Mouse (Mus musculus) embryonic facial prominence, embryonic 12.5 days (tissue): ENCODE measurements around the gene Zdhhc4. TPM values are rescaled to one million over a fixed set of nuclear protein-coding genes. Genes with fewer than 3 reads are reported as not detected.

Experiments used
- ATAC-seq: fragments of 200-750 bp; cut with Nextera tagmentation; 2 replicates; pipeline ENCODE4 v1.8.0; 2017; ENCODE audit not compliant: insufficient number of reproducible peaks, insufficient read depth, low FRiP score, low TSS enrichment
- H3K27ac ChIP-seq: fragments of 300-500 bp; sonication (generic); 2 replicates; pipeline ENCODE4 v1.5.1; 2016; ENCODE audit warnings: mild to moderate bottlenecking
- H3K27me3 ChIP-seq: fragments of 300-500 bp; sonication (generic); 2 replicates; pipeline ENCODE4 v1.6.1; 2016; ENCODE audit warnings: mild to moderate bottlenecking, moderate library complexity
- H3K36me3 ChIP-seq: fragments of 300-500 bp; sonication (generic); 2 replicates; pipeline ENCODE4 v1.6.1; 2016; ENCODE audit warnings: mild to moderate bottlenecking
- H3K4me1 ChIP-seq: fragments of 300-500 bp; sonication (generic); 2 replicates; pipeline ENCODE4 v1.6.1; 2016
- H3K4me2 ChIP-seq: fragments of 300-500 bp; sonication (generic); replicated peaks from 2 replicates; pipeline ENCODE4 v1.6.1; 2016; ENCODE audit warnings: mild to moderate bottlenecking, moderate library complexity
- H3K4me3 ChIP-seq: fragments of 300-500 bp; sonication (generic); 2 replicates; pipeline ENCODE4 v1.5.1; 2016; ENCODE audit warnings: mild to moderate bottlenecking
- H3K9ac ChIP-seq: fragments of 300-500 bp; sonication (generic); 2 replicates; pipeline ENCODE4 v1.6.1; 2016; ENCODE audit warnings: mild to moderate bottlenecking, moderate library complexity
- H3K9me3 ChIP-seq: fragments of 300-500 bp; sonication (generic); 2 replicates; pipeline ENCODE4 v1.6.1; 2016; ENCODE audit warnings: mild to moderate bottlenecking, moderate library complexity
- WGBS: fragments of 180-500 bp; shearing (Covaris S2); methylation state at CpG from one replicate; pipeline ENCODE4 v1.1.7; 2016; 5-methylcytosine and 5-hydroxymethylcytosine counted together
- polyA plus RNA-seq: library from polyadenylated mRNA; unstranded; fragments of >200 nt; fragmentation: Nextera tagmentation; extraction: Ambion mirVana; gene quantifications from 2 replicates; pipeline ENCODE4 v1.2.1, GENCODE M21; 2016

The Zdhhc4 gene
- 85.6 and 85.8 TPM in 2 replicates for polyA plus RNA-seq

- Histone ChIP-seq H3K27ac (peak within 1 kb of the TSS; percentile 72; the same call in 1 of the 2 replicates), H3K4me2 (peak within 1 kb of the TSS; percentile 95), H3K36me3 (peaks cover 28% of the 10 kb centered on the region), H3K9ac (peak within 1 kb of the TSS; percentile 88), H3K4me1 (peaks cover 16% of the 10 kb centered on the region), H3K4me3 (peak within 1 kb of the TSS; percentile 98), H3K9me3 (no peaks in the 10 kb centered on the region), H3K27me3 (no peaks in the 10 kb centered on the region)
- under 1% methylated on average over 57 of the region's 57 CpGs for WGBS
- ATAC-seq = peak; percentile 76
Observed at GRCm38 (mm10) chr5:143328690-143329495, at the start of gene Zdhhc4. Gene Zdhhc4, minus strand, starts transcription at chr5:143329256.

GRCm38 (mm10) chr5:143376156-143376555 lies 47.1 kb upstream of the Zdhhc4 start:
- Histone ChIP-seq H3K4me2 (no peak overlapping the region), H3K27me3 (peaks cover 47% of the 10 kb centered on the region), H3K36me3 (no peaks in the 10 kb centered on the region), H3K4me1 (peaks cover 4% of the 10 kb centered on the region), H3K9me3 (no peaks in the 10 kb centered on the region), H3K4me3 (no peak overlapping the region), H3K27ac (no peak overlapping the region), H3K9ac (no peak overlapping the region)
- 76% methylated on average over 4 of the region's 4 CpGs for WGBS
- no peak for ATAC-seq

GRCm38 (mm10) chr5:143375242-143375641 lies 46.2 kb upstream of the Zdhhc4 start:
- no peak overlapping the region for H3K9ac ChIP-seq
- peak overlapping the region; percentile 40 for H3K4me2 ChIP-seq
- H3K4me1 ChIP-seq = peaks cover 5% of the 10 kb centered on the region
- WGBS = 11% methylated on average over 21 of the region's 21 CpGs
- no peaks in the 10 kb centered on the region for H3K36me3 ChIP-seq
- ATAC-seq = no peak
- no peaks in the 10 kb centered on the region for H3K9me3 ChIP-seq
- no peak overlapping the region for H3K27ac ChIP-seq
- H3K4me3 ChIP-seq = 0 out of 2 replicates have a peak overlapping the region, but pooled peaks have one; percentile 14
- H3K27me3 ChIP-seq = peaks cover 57% of the 10 kb centered on the region

GRCm38 (mm10) chr5:143372818-143373217 lies 43.8 kb upstream of the Zdhhc4 start:
- Histone ChIP-seq H3K9me3 (no peaks in the 10 kb centered on the region), H3K9ac (peak overlapping the region; percentile 40; the same call in 1 of the 2 replicates), H3K4me3 (peak overlapping the region; percentile 37), H3K36me3 (no peaks in the 10 kb centered on the region), H3K4me1 (peaks cover 12% of the 10 kb centered on the region), H3K27ac (no peak overlapping the region), H3K27me3 (peaks cover 81% of the 10 kb centered on the region), H3K4me2 (peak overlapping the region; percentile 63)
- ATAC-seq = no peak
- WGBS = 1% methylated on average over 35 of the region's 35 CpGs

- H3K9ac ChIP-seq = no peak overlapping the region
- H3K4me2 ChIP-seq = no peak overlapping the region
- H3K4me1 ChIP-seq = peaks cover 12% of the 10 kb centered on the region
- H3K27ac ChIP-seq = no peak overlapping the region
- H3K36me3 ChIP-seq = no peaks in the 10 kb centered on the region
- ATAC-seq = no peak
- H3K27me3 ChIP-seq = peaks cover 87% of the 10 kb centered on the region
- H3K4me3 ChIP-seq = no peak overlapping the region
- 40% methylated on average over 4 of the region's 4 CpGs for WGBS
- no peaks in the 10 kb centered on the region for H3K9me3 ChIP-seq
Observed at GRCm38 (mm10) chr5:143371146-143371510, 42.1 kb upstream of the Zdhhc4 start.

- 27% methylated on average over 17 of the region's 17 CpGs for WGBS
- H3K27ac ChIP-seq = no peak overlapping the region
- ATAC-seq = no peak
- no peaks in the 10 kb centered on the region for H3K36me3 ChIP-seq
- peak overlapping the region; percentile 20; the same call in 1 of the 2 replicates for H3K4me3 ChIP-seq
- 0 out of 2 replicates have a peak overlapping the region, but pooled peaks have one; percentile 19 for H3K9ac ChIP-seq
- no peaks in the 10 kb centered on the region for H3K9me3 ChIP-seq
- H3K4me2 ChIP-seq = peak overlapping the region; percentile 47
- H3K27me3 ChIP-seq = peaks cover 89% of the 10 kb centered on the region
- H3K4me1 ChIP-seq = peaks cover 12% of the 10 kb centered on the region
Observed at GRCm38 (mm10) chr5:143370416-143371145, 41.5 kb upstream of the Zdhhc4 start.

- peaks cover 90% of the 10 kb centered on the region for H3K27me3 ChIP-seq
Observed at GRCm38 (mm10) chr5:143369611-143370255, 40.7 kb upstream of the Zdhhc4 start.

GRCm38 (mm10) chr5:143367931-143368330 lies 38.9 kb upstream of the Zdhhc4 start:
- Histone ChIP-seq H3K4me3 (no peak overlapping the region), H3K27me3 (peaks cover 90% of the 10 kb centered on the region), H3K9ac (no peak overlapping the region), H3K9me3 (no peaks in the 10 kb centered on the region), H3K36me3 (no peaks in the 10 kb centered on the region), H3K4me1 (peaks cover 26% of the 10 kb centered on the region), H3K4me2 (no peak overlapping the region), H3K27ac (no peak overlapping the region)
- WGBS = 75% methylated on average over 3 of the region's 3 CpGs
- ATAC-seq = no peak

More at GRCm38 (mm10) chr5:143369611-143370255, 40.7 kb upstream of the Zdhhc4 start:
- no peak overlapping the region for H3K27ac ChIP-seq
- peaks cover 13% of the 10 kb centered on the region for H3K4me1 ChIP-seq
- ATAC-seq = no peak
- H3K4me2 ChIP-seq = peak overlapping the region; percentile 47
- WGBS = 1% methylated on average over 36 of the region's 36 CpGs
- peak overlapping the region; percentile 20 for H3K4me3 ChIP-seq
- no peaks in the 10 kb centered on the region for H3K36me3 ChIP-seq
- H3K9ac ChIP-seq = 0 out of 2 replicates have a peak overlapping the region, but pooled peaks have one; percentile 19
- H3K9me3 ChIP-seq = no peaks in the 10 kb centered on the region

- Histone ChIP-seq H3K9me3 (no peaks in the 10 kb centered on the region), H3K36me3 (no peaks in the 10 kb centered on the region), H3K27me3 (peaks cover 56% of the 10 kb centered on the region), H3K9ac (peak overlapping the region; percentile 57), H3K27ac (no peak overlapping the region), H3K4me2 (peak overlapping the region; percentile 93), H3K4me1 (peaks cover 16% of the 10 kb centered on the region; the same call in 1 of the 2 replicates), H3K4me3 (peak overlapping the region; percentile 45)
- WGBS = under 1% methylated on average over 47 of the region's 47 CpGs
- ATAC-seq = peak; percentile 76; the same call in 1 of the 2 replicates
Observed at GRCm38 (mm10) chr5:143363678-143364615, 34.9 kb upstream of the Zdhhc4 start.

GRCm38 (mm10) chr5:143361428-143361827 lies 32.4 kb upstream of the Zdhhc4 start:
- 63% methylated on average over 7 of the region's 7 CpGs for WGBS
- no peak overlapping the region for H3K9ac ChIP-seq
- no peak for ATAC-seq
- no peaks in the 10 kb centered on the region for H3K36me3 ChIP-seq
- no peaks in the 10 kb centered on the region for H3K9me3 ChIP-seq
- no peak overlapping the region for H3K27ac ChIP-seq
- no peak overlapping the region for H3K4me3 ChIP-seq
- H3K4me2 ChIP-seq = no peak overlapping the region
- H3K4me1 ChIP-seq = peaks cover 24% of the 10 kb centered on the region; the same call in 1 of the 2 replicates
- H3K27me3 ChIP-seq = peaks cover 59% of the 10 kb centered on the region
